Mouse (Mus musculus): ENCODE results near the gene Gng13. TPM values are rescaled to one million over a fixed set of nuclear protein-coding genes. Genes with fewer than 3 reads are reported as not detected.

The Gng13 gene
- polyA plus RNA-seq (2014; fragmentation: Nextera tagmentation; extraction: Ambion mirVana), result 2.1 and 2.7 TPM in 2 replicates

GRCm38 (mm10) chr17:25716711-25717637, at the start of gene Gng13:
TSS of gene Gng13 (plus strand) at chr17:25717171.
- H3K9ac ChIP-seq (ENCODE audit: low read depth, low read length), result peak within 1 kb of the TSS; percentile 52
- no peaks in the 10 kb centered on the region for H3K9me3 ChIP-seq (replicated peaks; ENCODE audit: control insufficient read depth, low read length)
- peak within 1 kb of the TSS; percentile 45 for H3K4me3 ChIP-seq (ENCODE audit: low read depth, low read length)
- WGBS (ENCODE audit: insufficient replicate concordance), result under 1% methylated on average over 45 of the region's 45 CpGs
- H3K4me2 ChIP-seq, result peak within 1 kb of the TSS; percentile 92
- peaks cover 5% of the 10 kb centered on the region; the same call in 1 of the 2 replicates for H3K36me3 ChIP-seq (ENCODE audit: control insufficient read depth, insufficient read depth, low read length)
- ATAC-seq (replicated peaks; ENCODE audit: insufficient number of reproducible peaks, low FRiP score, low TSS enrichment), result no peak
- peaks cover 12% of the 10 kb centered on the region; the same call in 1 of the 2 replicates for H3K4me1 ChIP-seq (ENCODE audit: control insufficient read depth, insufficient read depth, low read length)
- H3K27me3 ChIP-seq (ENCODE audit: control insufficient read depth, insufficient read depth, low read length), result peaks cover 36% of the 10 kb centered on the region
- no peak within 1 kb of the TSS for H3K27ac ChIP-seq (ENCODE audit: low read depth, low read length)

- Histone ChIP-seq H3K9me3 (replicated peaks; ENCODE audit: control insufficient read depth, low read length) (no peaks in the 10 kb centered on the region), H3K4me2 (no peak overlapping the region), H3K4me1 (ENCODE audit: control insufficient read depth, insufficient read depth, low read length) (peaks cover under 1% of the 10 kb centered on the region; the same call in 1 of the 2 replicates), H3K27ac (ENCODE audit: low read depth, low read length) (no peak overlapping the region), H3K36me3 (ENCODE audit: control insufficient read depth, insufficient read depth, low read length) (no peaks in the 10 kb centered on the region), H3K9ac (ENCODE audit: low read depth, low read length) (no peak overlapping the region), H3K27me3 (ENCODE audit: control insufficient read depth, insufficient read depth, low read length) (peaks cover 10% of the 10 kb centered on the region), H3K4me3 (ENCODE audit: low read depth, low read length) (no peak overlapping the region)
- no peak for ATAC-seq (replicated peaks; ENCODE audit: insufficient number of reproducible peaks, low FRiP score, low TSS enrichment)
- WGBS (ENCODE audit: insufficient replicate concordance), result 54% methylated on average over 7 of the region's 7 CpGs
Measured at GRCm38 (mm10) chr17:25668481-25669055, 48.4 kb upstream of the Gng13 start.

GRCm38 (mm10) chr17:25672982-25673381, 44.0 kb upstream of the Gng13 start:
- no peak overlapping the region for H3K27ac ChIP-seq (ENCODE audit: low read depth, low read length)
- no peaks in the 10 kb centered on the region for H3K4me1 ChIP-seq (ENCODE audit: control insufficient read depth, insufficient read depth, low read length)
- no peak overlapping the region for H3K9ac ChIP-seq (ENCODE audit: low read depth, low read length)
- no peak overlapping the region for H3K4me3 ChIP-seq (ENCODE audit: low read depth, low read length)
- no peaks in the 10 kb centered on the region for H3K36me3 ChIP-seq (ENCODE audit: control insufficient read depth, insufficient read depth, low read length)
- H3K27me3 ChIP-seq (ENCODE audit: control insufficient read depth, insufficient read depth, low read length), result peaks cover 10% of the 10 kb centered on the region
- H3K9me3 ChIP-seq (replicated peaks; ENCODE audit: control insufficient read depth, low read length), result no peaks in the 10 kb centered on the region
- ATAC-seq (replicated peaks; ENCODE audit: insufficient number of reproducible peaks, low FRiP score, low TSS enrichment), result no peak
- no peak overlapping the region for H3K4me2 ChIP-seq

- Histone ChIP-seq H3K9me3 (replicated peaks; ENCODE audit: control insufficient read depth, low read length) (no peaks in the 10 kb centered on the region), H3K27me3 (ENCODE audit: control insufficient read depth, insufficient read depth, low read length) (peaks cover 5% of the 10 kb centered on the region; the same call in 1 of the 2 replicates), H3K36me3 (ENCODE audit: control insufficient read depth, insufficient read depth, low read length) (no peaks in the 10 kb centered on the region), H3K4me2 (no peak overlapping the region), H3K27ac (ENCODE audit: low read depth, low read length) (no peak overlapping the region), H3K9ac (ENCODE audit: low read depth, low read length) (no peak overlapping the region), H3K4me1 (ENCODE audit: control insufficient read depth, insufficient read depth, low read length) (no peaks in the 10 kb centered on the region), H3K4me3 (ENCODE audit: low read depth, low read length) (no peak overlapping the region)
- WGBS (ENCODE audit: insufficient replicate concordance), result 66% methylated on average over 6 of the region's 6 CpGs
- ATAC-seq (replicated peaks; ENCODE audit: insufficient number of reproducible peaks, low FRiP score, low TSS enrichment), result no peak
Measured at GRCm38 (mm10) chr17:25677969-25678368, 39.0 kb upstream of the Gng13 start.

- Histone ChIP-seq H3K9ac (ENCODE audit: low read depth, low read length) (no peak overlapping the region), H3K9me3 (replicated peaks; ENCODE audit: control insufficient read depth, low read length) (no peaks in the 10 kb centered on the region), H3K27me3 (ENCODE audit: control insufficient read depth, insufficient read depth, low read length) (peaks cover 4% of the 10 kb centered on the region), H3K27ac (ENCODE audit: low read depth, low read length) (no peak overlapping the region), H3K4me3 (ENCODE audit: low read depth, low read length) (no peak overlapping the region), H3K36me3 (ENCODE audit: control insufficient read depth, insufficient read depth, low read length) (no peaks in the 10 kb centered on the region), H3K4me2 (no peak overlapping the region), H3K4me1 (ENCODE audit: control insufficient read depth, insufficient read depth, low read length) (no peaks in the 10 kb centered on the region)
- ATAC-seq (replicated peaks; ENCODE audit: insufficient number of reproducible peaks, low FRiP score, low TSS enrichment), result no peak
- 17% methylated on average over 5 of the region's 5 CpGs for WGBS (ENCODE audit: insufficient replicate concordance)
Measured at GRCm38 (mm10) chr17:25679818-25680217, 37.2 kb upstream of the Gng13 start.

- H3K4me1 ChIP-seq (ENCODE audit: control insufficient read depth, insufficient read depth, low read length), result no peaks in the 10 kb centered on the region
- ATAC-seq (replicated peaks; ENCODE audit: insufficient number of reproducible peaks, low FRiP score, low TSS enrichment), result no peak
- H3K36me3 ChIP-seq (ENCODE audit: control insufficient read depth, insufficient read depth, low read length), result no peaks in the 10 kb centered on the region
- H3K27ac ChIP-seq (ENCODE audit: low read depth, low read length), result no peak overlapping the region
- peaks cover 5% of the 10 kb centered on the region for H3K27me3 ChIP-seq (ENCODE audit: control insufficient read depth, insufficient read depth, low read length)
- no peak overlapping the region for H3K4me3 ChIP-seq (ENCODE audit: low read depth, low read length)
- no peak overlapping the region for H3K4me2 ChIP-seq
- H3K9ac ChIP-seq (ENCODE audit: low read depth, low read length), result no peak overlapping the region
- H3K9me3 ChIP-seq (replicated peaks; ENCODE audit: control insufficient read depth, low read length), result no peaks in the 10 kb centered on the region
- WGBS (ENCODE audit: insufficient replicate concordance), result 81% methylated on average over 4 of the region's 4 CpGs
Measured at GRCm38 (mm10) chr17:25681636-25682035, 35.3 kb upstream of the Gng13 start.

GRCm38 (mm10) chr17:25686323-25686722, 30.6 kb upstream of the Gng13 start:
- no peak for ATAC-seq (replicated peaks; ENCODE audit: insufficient number of reproducible peaks, low FRiP score, low TSS enrichment)
- Histone ChIP-seq H3K4me1 (ENCODE audit: control insufficient read depth, insufficient read depth, low read length) (no peaks in the 10 kb centered on the region), H3K4me3 (ENCODE audit: low read depth, low read length) (no peak overlapping the region), H3K9ac (ENCODE audit: low read depth, low read length) (no peak overlapping the region), H3K36me3 (ENCODE audit: control insufficient read depth, insufficient read depth, low read length) (no peaks in the 10 kb centered on the region), H3K9me3 (replicated peaks; ENCODE audit: control insufficient read depth, low read length) (no peaks in the 10 kb centered on the region), H3K4me2 (no peak overlapping the region), H3K27ac (ENCODE audit: low read depth, low read length) (no peak overlapping the region), H3K27me3 (ENCODE audit: control insufficient read depth, insufficient read depth, low read length) (peaks cover 6% of the 10 kb centered on the region)
- 44% methylated on average over 7 of the region's 7 CpGs for WGBS (ENCODE audit: insufficient replicate concordance)

GRCm38 (mm10) chr17:25688922-25689321, 28.0 kb upstream of the Gng13 start:
- 73% methylated on average over 4 of the region's 4 CpGs for WGBS (ENCODE audit: insufficient replicate concordance)
- H3K4me3 ChIP-seq (ENCODE audit: low read depth, low read length), result no peak overlapping the region
- H3K36me3 ChIP-seq (ENCODE audit: control insufficient read depth, insufficient read depth, low read length), result no peaks in the 10 kb centered on the region
- peaks cover 5% of the 10 kb centered on the region for H3K27me3 ChIP-seq (ENCODE audit: control insufficient read depth, insufficient read depth, low read length)
- H3K9ac ChIP-seq (ENCODE audit: low read depth, low read length), result no peak overlapping the region
- no peak overlapping the region for H3K27ac ChIP-seq (ENCODE audit: low read depth, low read length)
- H3K9me3 ChIP-seq (replicated peaks; ENCODE audit: control insufficient read depth, low read length), result no peaks in the 10 kb centered on the region
- no peak overlapping the region for H3K4me2 ChIP-seq
- ATAC-seq (replicated peaks; ENCODE audit: insufficient number of reproducible peaks, low FRiP score, low TSS enrichment), result no peak
- no peaks in the 10 kb centered on the region for H3K4me1 ChIP-seq (ENCODE audit: control insufficient read depth, insufficient read depth, low read length)
